In the genomic region with DNA sequence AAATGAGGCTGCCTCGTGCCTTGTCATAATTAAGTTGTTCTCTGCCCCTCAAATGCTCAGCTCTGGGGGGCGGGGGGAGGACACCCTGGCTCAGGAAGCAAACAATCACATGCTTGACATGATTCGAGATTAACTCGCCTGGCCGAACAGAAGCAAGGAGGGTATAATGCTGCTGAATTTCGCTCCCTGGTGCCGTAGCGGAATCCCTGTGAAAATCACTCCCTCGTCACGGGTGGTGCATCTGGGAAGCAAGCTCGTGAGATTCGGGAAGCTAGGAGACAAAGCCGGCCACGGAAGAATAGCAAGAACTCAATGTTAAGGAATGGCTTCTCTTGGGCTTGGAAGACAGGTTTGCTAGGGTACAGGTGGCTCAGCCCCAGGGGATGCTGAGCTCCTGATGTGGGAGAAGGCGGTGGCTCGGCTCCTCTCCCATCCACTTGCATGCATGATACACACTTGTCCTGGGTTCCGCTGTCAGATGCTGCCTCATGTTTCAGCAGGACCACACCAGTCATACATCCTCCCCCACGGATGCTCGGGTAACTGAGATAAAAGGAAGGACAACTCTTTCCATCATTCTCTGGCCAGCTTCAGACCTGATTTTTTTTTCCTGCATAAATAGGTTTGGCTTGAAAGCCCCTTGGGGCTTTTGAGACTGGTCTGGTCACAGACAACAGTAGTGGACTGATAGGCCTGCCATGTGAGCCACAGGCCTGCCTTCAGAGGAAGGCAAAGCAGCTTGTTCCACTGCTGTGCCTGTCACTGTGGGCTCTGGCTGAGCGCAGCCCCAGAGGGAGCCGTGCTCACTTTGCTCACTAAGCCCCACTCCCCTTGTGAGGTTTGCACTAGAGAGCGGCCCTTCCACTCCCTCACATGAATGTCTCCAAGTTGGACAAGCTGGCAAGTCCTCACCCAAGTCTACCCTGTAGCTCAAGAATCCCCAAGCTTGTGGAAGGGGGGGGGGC, we compare ENCODE assay signal across 12 mouse cellular contexts.
A peak's percentile ranks its signal among the peaks of the same experiment; 100 is the strongest.
DNase-seq lines count a peak whose midpoint lies in the region; ATAC-seq lines count a peak whose summit lies in the region.
"Had no signal": no experiment of that assay in that cellular context is flagged by ENCODE, and none has a peak within 500 bp of the region (broad histone marks: within the 10 kb centered on the region; RNA-seq: fewer than 3 reads in every experiment).

No protein-coding gene starts in this region.

- no peaks in the 10 kb centered on the region for H3K4me1 ChIP-seq in liver, embryonic 11.5 days (replicated peaks; ENCODE audit: control insufficient read depth, insufficient read depth, low read length)
- H3K4me1 ChIP-seq in liver, embryonic 12.5 days = 0 out of 2 replicates have a peak, but pooled peaks cover 4% of the 10 kb centered on the region
- peaks cover 20% of the 10 kb centered on the region for H3K4me1 ChIP-seq in hindbrain, embryonic 13.5 days (replicated peaks)
- H3K4me1 ChIP-seq in neural tube, embryonic 15.5 days = peaks cover 20% of the 10 kb centered on the region

- no peak overlapping the region for H3K4me2 ChIP-seq in liver, embryonic 11.5 days
- no peak overlapping the region for H3K4me2 ChIP-seq in liver, embryonic 12.5 days
- H3K4me2 ChIP-seq in hindbrain, embryonic 13.5 days = peak overlapping the region; percentile 34
- peak overlapping the region; percentile 38 for H3K4me2 ChIP-seq in neural tube, embryonic 15.5 days

- H3K9me3 ChIP-seq in liver, embryonic 11.5 days (ENCODE audit: control insufficient read depth, low read length) = no peaks in the 10 kb centered on the region
- H3K9me3 ChIP-seq in liver, embryonic 12.5 days (replicated peaks) = no peaks in the 10 kb centered on the region
- no peaks in the 10 kb centered on the region for H3K9me3 ChIP-seq in hindbrain, embryonic 13.5 days
- H3K9me3 ChIP-seq in neural tube, embryonic 15.5 days (replicated peaks) = no peaks in the 10 kb centered on the region
- H3K9me3 ChIP-seq: G1E had no signal

- ATAC-seq in cerebellum, adult (ENCODE audit: insufficient number of reproducible peaks, low FRiP score, low TSS enrichment) = peak; percentile 33; the same call in 1 of the 2 replicates
- ATAC-seq in liver, embryonic 11.5 days (replicated peaks; ENCODE audit: low FRiP score) = no peak
- ATAC-seq in liver, embryonic 12.5 days = no peak
- peak; percentile 34; the same call in 1 of the 2 replicates for ATAC-seq in hindbrain, embryonic 13.5 days (ENCODE audit: low FRiP score)
- ATAC-seq in neural tube, embryonic 15.5 days (ENCODE audit: low FRiP score) = peak; percentile 36
- ATAC-seq: lung, postnatal 0 days had no signal

- no peak overlapping the region for H3K4me3 ChIP-seq in liver, embryonic 11.5 days (ENCODE audit: low read depth, low read length)
- H3K4me3 ChIP-seq in liver, embryonic 12.5 days = no peak overlapping the region
- no peak overlapping the region for H3K4me3 ChIP-seq in hindbrain, embryonic 13.5 days
- H3K4me3 ChIP-seq in neural tube, embryonic 15.5 days (replicated peaks) = no peak overlapping the region

- H3K36me3 ChIP-seq in liver, embryonic 11.5 days (ENCODE audit: control insufficient read depth, insufficient read depth, low read length) = no peaks in the 10 kb centered on the region
- no peaks in the 10 kb centered on the region for H3K36me3 ChIP-seq in liver, embryonic 12.5 days
- H3K36me3 ChIP-seq in hindbrain, embryonic 13.5 days = no peaks in the 10 kb centered on the region
- H3K36me3 ChIP-seq in neural tube, embryonic 15.5 days = no peaks in the 10 kb centered on the region
- H3K36me3 ChIP-seq: G1E had no signal

- WGBS in liver, embryonic 11.5 days = 71% methylated on average over 22 of the region's 22 CpGs
- WGBS in liver, embryonic 12.5 days (ENCODE audit: insufficient replicate concordance) = 69% methylated on average over 22 of the region's 22 CpGs
- 43% methylated on average over 22 of the region's 22 CpGs for WGBS in hindbrain, embryonic 13.5 days
- WGBS in neural tube, embryonic 15.5 days = 41% methylated on average over 22 of the region's 22 CpGs

- no peaks in the 10 kb centered on the region for H3K27me3 ChIP-seq in liver, embryonic 11.5 days (replicated peaks; ENCODE audit: control insufficient read depth, insufficient read depth, low read length)
- H3K27me3 ChIP-seq in liver, embryonic 12.5 days (replicated peaks) = no peaks in the 10 kb centered on the region
- H3K27me3 ChIP-seq in hindbrain, embryonic 13.5 days = no peaks in the 10 kb centered on the region
- no peaks in the 10 kb centered on the region for H3K27me3 ChIP-seq in neural tube, embryonic 15.5 days (replicated peaks)

- H3K9ac ChIP-seq in liver, embryonic 11.5 days (ENCODE audit: low read depth, low read length) = no peak overlapping the region
- no peak overlapping the region for H3K9ac ChIP-seq in liver, embryonic 12.5 days
- peak overlapping the region; percentile 36; the same call in 1 of the 2 replicates for H3K9ac ChIP-seq in hindbrain, embryonic 13.5 days
- no peak overlapping the region for H3K9ac ChIP-seq in neural tube, embryonic 15.5 days (replicated peaks)

- DNase-seq in cerebellum, adult 11 months = no peak
- peak; percentile 30 for DNase-seq in liver, embryonic 11.5 days (ENCODE audit: low spot score)
- no peak for DNase-seq in adrenal gland, adult 2 months
- no peak for DNase-seq in embryo, embryonic 11 days
- DNase-seq: adrenal gland, postnatal 25 days; heart, postnatal 10 days had no signal

- H3K27ac ChIP-seq in liver, embryonic 11.5 days (ENCODE audit: low read depth, low read length) = no peak overlapping the region
- H3K27ac ChIP-seq in liver, embryonic 12.5 days = no peak overlapping the region
- peak overlapping the region; percentile 66 for H3K27ac ChIP-seq in hindbrain, embryonic 13.5 days
- H3K27ac ChIP-seq in neural tube, embryonic 15.5 days (replicated peaks) = peak overlapping the region; percentile 19

Comparison
In these comparisons a context has a peak if more than half of its experiments do, and no peak if none do; other contexts are left out.
1. ATAC-seq: peak in cerebellum, adult (single experiment), hindbrain, embryonic 13.5 days (single experiment) and neural tube, embryonic 15.5 days (single experiment); none in liver, embryonic 11.5 days (single experiment) and liver, embryonic 12.5 days (single experiment).
2. H3K27ac ChIP-seq: peak in hindbrain, embryonic 13.5 days (single experiment) and neural tube, embryonic 15.5 days (single experiment); none in liver, embryonic 11.5 days (single experiment) and liver, embryonic 12.5 days (single experiment).
3. H3K4me2 ChIP-seq: peak in hindbrain, embryonic 13.5 days (single experiment) and neural tube, embryonic 15.5 days (single experiment); none in liver, embryonic 11.5 days (single experiment) and liver, embryonic 12.5 days (single experiment).